Mouse (Mus musculus) heart, postnatal 0 days (tissue): Measurements from ENCODE around the gene Zfp365.

ENCODE experiments used
- CTCF ChIP-seq: IDR thresholded peaks from 2 replicates; pipeline ENCODE4 v1.5.1; 2016; ENCODE audit warnings: antibody characterized with exemption, control low read depth, low read depth
- EP300 ChIP-seq: IDR thresholded peaks from 2 replicates; pipeline ENCODE4 v1.6.1; 2016; ENCODE audit warnings: antibody characterized with exemption, low read depth

- TF ChIP-seq CTCF, result no peak
- TF ChIP-seq EP300, result no peak
Measured at GRCm38 (mm10) chr10:67897281-67897680, 15.2 kb downstream of the Zfp365 start.
